Mouse (Mus musculus) liver, embryonic 14.5 days (tissue): ENCODE results near the gene Tspan13. TPM values are rescaled to one million over a fixed set of nuclear protein-coding genes. Genes with fewer than 3 reads are reported as not detected.

Experiments
- ATAC-seq: fragments of 200-750 bp; cut with Nextera tagmentation; 2 replicates; pipeline ENCODE4 v1.8.0; 2017; ENCODE audit warnings: moderate number of reproducible peaks, mild to moderate bottlenecking, moderate library complexity; ENCODE audit not compliant: insufficient read depth
- DNase-seq, 3 experiments: peaks; one replicate each; pipeline ENCODE4 v3.0.0-alpha.2; 2012 to 2013; ENCODE audit warnings: low read depth in 3 of 3, low spot score in 3 of 3
- H3K27ac ChIP-seq: fragments of 300-500 bp; sonication (generic); 2 replicates; pipeline ENCODE4 v1.5.1; 2014; ENCODE audit warnings: moderate library complexity, mild to moderate bottlenecking, control low read depth, inconsistent platforms
- H3K27me3 ChIP-seq: fragments of 300-500 bp; sonication (generic); 2 replicates; pipeline ENCODE4 v1.6.1; 2014; ENCODE audit warnings: mild to moderate bottlenecking, low read length, moderate library complexity; ENCODE audit not compliant: control insufficient read depth, insufficient read depth
- H3K36me3 ChIP-seq: fragments of 300-500 bp; sonication (generic); replicated peaks from 2 replicates; pipeline ENCODE4 v1.6.1; 2014; ENCODE audit warnings: low read depth; ENCODE audit not compliant: control insufficient read depth, insufficient read depth
- H3K4me1 ChIP-seq, 2 experiments: fragments of 200-500 bp in 1 of 2; fragments of 300-500 bp in 1 of 2; sonication (generic) in 1 of 2; replicated peaks; 2 replicates each; pipeline ENCODE4 v1.6.1; 2012 to 2014; ENCODE audit warnings: antibody characterized with exemption in 1 of 2, inconsistent platforms in 1 of 2, low read length in 1 of 2; ENCODE audit not compliant: control insufficient read depth in 2 of 2, insufficient read depth in 2 of 2
- H3K4me2 ChIP-seq: fragments of 300-500 bp; sonication (generic); 2 replicates; pipeline ENCODE4 v1.6.1; 2014; ENCODE audit warnings: low read depth, mild to moderate bottlenecking, control low read depth, moderate library complexity
- H3K4me3 ChIP-seq, 2 experiments: fragments of 200-500 bp in 1 of 2; fragments of 300-500 bp in 1 of 2; sonication (generic) in 1 of 2; 2 replicates each; pipeline ENCODE4 v1.5.1; 2012 to 2014; ENCODE audit warnings: low read depth in 2 of 2, low read length in 2 of 2, mild to moderate bottlenecking in 2 of 2, control low read depth in 1 of 2, inconsistent platforms in 1 of 2, moderate library complexity in 1 of 2; ENCODE audit not compliant: insufficient read depth in 1 of 2
- H3K9ac ChIP-seq: fragments of 300-500 bp; sonication (generic); replicated peaks from 2 replicates; pipeline ENCODE4 v1.6.1; 2014; ENCODE audit warnings: mild to moderate bottlenecking, control low read depth, moderate library complexity
- H3K9me3 ChIP-seq: fragments of 300-500 bp; sonication (generic); 2 replicates; pipeline ENCODE4 v1.6.1; 2016; ENCODE audit warnings: low read length, mixed read lengths; ENCODE audit not compliant: control insufficient read depth
- CTCF ChIP-seq: IDR thresholded peaks from 2 replicates; pipeline ENCODE4 v1.5.1; 2016; ENCODE audit warnings: antibody characterized with exemption, low read depth, control low read depth
- EP300 ChIP-seq: IDR thresholded peaks from 2 replicates; pipeline ENCODE4 v1.6.1; 2016; ENCODE audit warnings: antibody characterized with exemption, low read depth
- WGBS: fragments of 180-500 bp; shearing (Covaris S2); extraction: QIAGEN DNeasy Blood & Tissue Kit; methylation state at CpG from one replicate; pipeline ENCODE4 v1.1.7; 2014; ENCODE audit not compliant: insufficient replicate concordance; 5-methylcytosine and 5-hydroxymethylcytosine counted together
- polyA plus RNA-seq, 2 experiments: library from polyadenylated mRNA; depleted of rRNA in 1 of 2; stranded (reverse) in 1 of 2; unstranded in 1 of 2; fragments of >200 nt; fragmentation: Nextera tagmentation in 1 of 2; extraction: Ambion mirVana in 1 of 2; gene quantifications; 2 replicates each; pipeline versions ENCODE4 v1.2.1 to v1.2.3; 2012 to 2014

The Tspan13 gene
- 7.8 and 9.3 TPM in 2 replicates for polyA plus RNA-seq (2012; rRNA removed)
- 15.5 and 17.4 TPM in 2 replicates for polyA plus RNA-seq (2014; fragmentation: Nextera tagmentation; extraction: Ambion mirVana)

GRCm38 (mm10) chr12:36042348-36042778 lies at the start of gene Tspan13:
Gene Tspan13 (minus strand): TSS chr12:36042500.
- H3K4me3 ChIP-seq, result peak within 1 kb of the TSS; percentile 69 to 72
- H3K36me3 ChIP-seq, result no peaks in the 10 kb centered on the region
- H3K27ac ChIP-seq, result no peak within 1 kb of the TSS
- no peak for TF ChIP-seq EP300
- no peak for TF ChIP-seq CTCF
- ATAC-seq (peak; percentile 94), DNase-seq (peak; percentile 62 to 71 (median 71))
- WGBS, result 0% methylated on average over 35 of the region's 35 CpGs
- peak within 1 kb of the TSS; percentile 89 for H3K4me2 ChIP-seq
- peaks cover 0 to 18% of the 10 kb centered on the region in 2 experiments; a peak in 3 of 4 replicates for H3K4me1 ChIP-seq
- H3K9ac ChIP-seq, result peak within 1 kb of the TSS; percentile 71
- H3K27me3 ChIP-seq, result no peaks in the 10 kb centered on the region
- H3K9me3 ChIP-seq, result no peaks in the 10 kb centered on the region

DNA sequence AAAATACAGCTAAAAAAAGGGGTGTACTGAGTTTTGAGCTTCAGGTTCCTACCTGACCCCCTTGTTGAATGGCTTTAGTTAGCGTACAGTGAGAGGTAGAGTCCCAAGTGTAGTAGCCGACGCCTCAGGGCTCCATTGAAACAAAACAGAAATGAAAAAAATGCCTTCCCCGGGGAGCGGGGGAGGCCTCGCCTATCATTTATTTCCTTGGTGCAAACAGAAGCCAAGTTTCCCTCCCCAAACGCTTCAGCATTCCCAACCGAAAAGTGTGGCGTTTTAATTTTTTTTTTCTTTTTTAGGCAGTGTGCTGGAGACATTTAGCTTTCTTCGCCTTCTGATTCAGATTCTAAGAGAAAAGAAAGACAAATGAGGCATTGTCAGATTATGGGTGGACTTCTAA lies 49.7 kb upstream of the Tspan13 start:
- WGBS, result 88% methylated on average over 10 of the region's 10 CpGs
- Histone ChIP-seq H3K4me1 (no peaks in the 10 kb centered on the region), H3K4me2 (no peak overlapping the region), H3K4me3 (no peak overlapping the region), H3K27me3 (no peaks in the 10 kb centered on the region), H3K36me3 (no peaks in the 10 kb centered on the region; the same call in 1 of the 2 replicates), H3K9me3 (no peaks in the 10 kb centered on the region), H3K27ac (no peak overlapping the region), H3K9ac (no peak overlapping the region)
- TF ChIP-seq CTCF (no peak), EP300 (no peak)
- ATAC-seq (no peak), DNase-seq (no peak)

GRCm38 (mm10) chr12:36089221-36089620 lies 46.9 kb upstream of the Tspan13 start:
- 66% methylated on average over 6 of the region's 6 CpGs for WGBS
- Histone ChIP-seq H3K9ac (no peak overlapping the region), H3K4me3 (no peak overlapping the region), H3K36me3 (no peaks in the 10 kb centered on the region; the same call in 1 of the 2 replicates), H3K27me3 (no peaks in the 10 kb centered on the region), H3K9me3 (no peaks in the 10 kb centered on the region), H3K4me2 (no peak overlapping the region), H3K27ac (no peak overlapping the region), H3K4me1 (no peaks in the 10 kb centered on the region)
- no peak for ATAC-seq
- no peak for TF ChIP-seq CTCF
- TF ChIP-seq EP300, result no peak
- DNase-seq, result no peak

DNA sequence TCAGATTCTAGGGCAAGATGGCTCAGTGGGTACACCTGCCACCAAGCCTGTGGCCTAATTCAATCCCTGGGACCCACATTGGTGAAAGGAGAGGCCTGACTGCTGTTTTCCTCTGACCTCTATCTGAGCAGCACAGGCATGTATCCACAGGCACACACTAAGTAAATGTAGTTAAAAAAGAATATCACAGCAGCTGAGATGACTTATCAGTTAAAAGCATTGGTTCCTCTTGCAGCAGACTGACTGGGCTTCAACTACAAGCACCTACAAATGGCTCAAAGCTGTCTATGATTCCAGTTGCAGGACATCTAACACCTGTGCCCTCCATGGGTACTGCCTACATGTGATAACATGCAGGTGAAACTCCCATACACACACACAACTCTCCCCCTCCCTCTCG lies 46.5 kb upstream of the Tspan13 start:
- Histone ChIP-seq H3K4me3 (no peak overlapping the region), H3K27me3 (no peaks in the 10 kb centered on the region), H3K4me1 (no peaks in the 10 kb centered on the region), H3K27ac (no peak overlapping the region), H3K36me3 (no peaks in the 10 kb centered on the region; the same call in 1 of the 2 replicates), H3K9ac (no peak overlapping the region), H3K9me3 (no peaks in the 10 kb centered on the region), H3K4me2 (no peak overlapping the region)
- TF ChIP-seq EP300, result no peak
- TF ChIP-seq CTCF, result no peak
- 40% methylated on average over 1 of the region's 1 CpGs for WGBS
- DNase-seq (no peak), ATAC-seq (no peak)

GRCm38 (mm10) chr12:36085380-36085779 lies 43.1 kb upstream of the Tspan13 start:
- H3K9me3 ChIP-seq, result no peaks in the 10 kb centered on the region
- WGBS, result 74% methylated on average over 2 of the region's 2 CpGs
- H3K9ac ChIP-seq, result no peak overlapping the region
- no peak overlapping the region for H3K4me3 ChIP-seq
- ATAC-seq (no peak), DNase-seq (no peak)
- TF ChIP-seq CTCF, result no peak
- no peak for TF ChIP-seq EP300
- no peaks in the 10 kb centered on the region for H3K36me3 ChIP-seq
- H3K27me3 ChIP-seq, result no peaks in the 10 kb centered on the region
- H3K27ac ChIP-seq, result no peak overlapping the region
- H3K4me1 ChIP-seq, result no peaks in the 10 kb centered on the region
- H3K4me2 ChIP-seq, result no peak overlapping the region
